Mouse (Mus musculus) frontal cortex, adult (tissue): ENCODE data around the gene Fndc8.
"Not testable (repeated sequence)": the region's sequence is repeated elsewhere in the genome, so short reads cannot be mapped to it uniquely, and the experiment has no call there.

Source experiments
- ATAC-seq: cut with Nextera tagmentation; 2 replicates; pipeline ENCODE4 v1.9.2; 2017; ENCODE audit warnings: mild to moderate bottlenecking, moderate library complexity, mixed read lengths; ENCODE audit not compliant: low TSS enrichment

Fndc8 gene

GRCm38 (mm10) chr11:82910679-82911389 is 18.9 kb downstream of the Fndc8 start:
- no peak for ATAC-seq

DNA sequence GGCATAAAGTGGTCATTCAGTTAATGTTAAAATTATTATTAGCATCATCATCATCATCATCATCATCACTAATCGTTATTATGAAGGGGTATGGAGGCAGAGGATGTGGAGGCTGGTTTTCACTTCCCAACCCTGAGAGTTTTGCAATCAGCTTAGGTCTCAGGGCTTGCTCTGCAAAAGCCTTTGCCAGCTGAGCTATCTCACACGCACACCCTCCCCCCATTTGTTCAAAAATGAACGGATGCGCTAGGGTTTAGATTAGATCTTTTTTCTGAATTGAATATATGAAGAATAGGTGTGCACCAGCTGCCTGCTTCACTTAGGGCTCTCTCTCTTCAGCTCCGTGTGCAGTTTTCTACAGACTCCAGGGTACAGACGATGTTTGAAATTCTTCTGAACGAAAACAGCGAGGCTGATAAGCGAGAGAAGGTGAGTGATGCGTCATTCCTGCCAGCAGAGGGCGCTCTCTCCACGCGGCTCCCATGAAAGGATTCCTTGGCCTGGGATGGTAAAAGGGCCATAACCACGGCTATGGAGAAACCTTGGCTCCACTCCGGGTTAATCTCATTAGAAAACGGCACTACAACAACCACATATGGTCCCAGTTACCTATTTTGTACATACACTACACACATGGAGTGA is 22.9 kb downstream of the Fndc8 start:
- peak; percentile 96 for ATAC-seq

DNA sequence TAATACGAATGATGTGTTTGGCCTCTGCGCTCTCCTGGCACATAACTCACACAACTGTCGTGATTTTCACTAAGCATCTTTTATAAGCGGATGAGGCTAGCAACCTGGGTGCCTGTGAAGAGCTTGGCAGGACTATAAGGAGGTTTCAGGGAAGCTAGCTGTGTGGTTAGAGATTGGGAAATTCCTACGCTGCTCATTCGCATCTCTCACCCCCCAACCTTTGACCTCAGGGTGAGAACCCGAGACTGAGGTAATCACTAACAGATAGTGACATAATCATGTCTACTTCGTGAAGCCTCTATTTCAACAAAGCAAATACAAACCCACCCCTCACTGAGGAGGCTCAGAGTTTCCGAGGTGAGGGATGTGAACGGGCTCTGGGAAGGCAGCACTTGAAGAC is 28.8 kb downstream of the Fndc8 start:
- no peak for ATAC-seq

GRCm38 (mm10) chr11:82921691-82922090 is 29.8 kb downstream of the Fndc8 start:
- no peak for ATAC-seq

DNA sequence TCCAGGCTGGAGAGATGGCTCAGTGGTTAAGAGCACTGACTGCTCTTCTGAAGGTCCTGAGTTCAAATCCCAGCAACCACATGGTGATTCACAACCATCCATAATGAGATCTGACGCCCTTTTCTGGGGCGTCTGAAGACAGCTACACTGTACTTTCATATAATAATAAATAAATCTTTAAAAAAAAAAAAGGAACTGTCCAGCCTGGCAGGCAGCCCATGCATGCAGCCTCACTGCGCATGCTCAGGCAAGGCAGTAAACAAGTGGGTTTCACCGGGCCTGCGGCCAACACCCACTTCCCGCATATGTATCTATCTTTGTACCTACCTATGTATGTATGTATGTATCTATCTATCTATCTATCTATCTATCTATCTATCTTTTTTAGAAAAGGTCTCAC is 32.0 kb downstream of the Fndc8 start:
- ATAC-seq: not testable (repeated sequence)

- no peak for ATAC-seq
Measured at GRCm38 (mm10) chr11:82928897-82929632, 37.1 kb downstream of the Fndc8 start.

DNA sequence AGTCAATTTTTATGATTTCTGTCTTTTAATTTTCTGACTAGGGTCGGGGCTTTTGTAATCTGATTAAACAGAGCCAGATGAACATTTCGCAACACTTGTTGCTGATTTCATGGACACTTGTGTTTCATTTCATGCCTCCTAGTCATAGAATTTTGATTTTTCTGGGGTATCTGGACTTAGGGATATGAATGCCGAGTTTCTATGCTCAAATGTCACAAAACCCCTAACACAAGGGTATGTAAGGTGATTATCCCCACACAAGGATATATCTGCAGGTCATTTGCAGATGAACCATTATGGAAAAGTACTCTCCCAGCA is 37.7 kb downstream of the Fndc8 start:
- no peak for ATAC-seq

DNA sequence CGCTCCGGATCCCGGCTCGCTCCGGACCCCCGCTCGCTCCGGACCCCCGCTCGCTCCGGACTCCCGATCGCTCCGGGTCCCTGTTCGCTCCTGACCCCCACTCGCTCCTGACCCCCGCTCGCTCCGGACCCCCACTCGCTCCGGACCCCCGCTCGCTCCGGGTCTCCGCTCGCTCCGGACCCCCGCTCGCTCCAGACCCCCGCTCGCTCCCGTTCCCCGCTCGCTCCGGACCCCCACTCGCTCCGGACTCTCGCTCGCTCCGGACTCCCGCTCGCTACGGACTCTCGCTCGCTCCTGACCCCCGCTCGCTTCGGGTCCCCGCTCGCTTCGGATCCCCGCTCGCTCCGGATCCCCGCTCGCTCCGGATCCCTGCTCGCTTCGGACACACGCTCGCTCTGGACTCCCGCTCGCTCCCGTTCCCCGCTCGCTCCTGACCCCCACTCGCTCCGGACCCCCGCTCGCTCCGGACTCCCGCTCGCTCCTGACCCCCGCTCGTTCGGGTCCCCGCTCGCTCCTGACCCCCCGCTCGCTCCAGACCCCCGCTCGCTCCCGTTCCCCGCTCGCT is 38.5 kb downstream of the Fndc8 start:
- ATAC-seq: not testable (repeated sequence)

DNA sequence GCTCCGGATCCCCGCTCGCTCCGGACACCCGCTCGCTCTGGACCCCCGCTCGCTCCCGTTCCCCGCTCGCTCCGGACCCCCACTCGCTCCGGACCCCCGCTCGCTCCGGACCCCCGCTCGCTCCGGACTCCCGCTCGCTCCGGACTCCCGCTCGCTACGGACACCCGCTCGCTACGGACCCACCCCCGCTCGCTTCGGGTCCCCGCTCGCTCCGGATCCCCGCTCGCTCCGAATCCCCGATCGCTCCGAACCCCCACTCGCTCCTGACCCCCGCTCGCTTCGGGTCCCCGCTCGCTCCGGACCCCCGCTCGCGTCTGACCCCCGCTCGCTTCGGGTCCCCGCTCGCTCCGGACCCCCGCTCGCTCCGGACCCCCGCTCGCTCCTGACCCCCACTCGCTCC is 39.2 kb downstream of the Fndc8 start:
- ATAC-seq: not testable (repeated sequence)

DNA sequence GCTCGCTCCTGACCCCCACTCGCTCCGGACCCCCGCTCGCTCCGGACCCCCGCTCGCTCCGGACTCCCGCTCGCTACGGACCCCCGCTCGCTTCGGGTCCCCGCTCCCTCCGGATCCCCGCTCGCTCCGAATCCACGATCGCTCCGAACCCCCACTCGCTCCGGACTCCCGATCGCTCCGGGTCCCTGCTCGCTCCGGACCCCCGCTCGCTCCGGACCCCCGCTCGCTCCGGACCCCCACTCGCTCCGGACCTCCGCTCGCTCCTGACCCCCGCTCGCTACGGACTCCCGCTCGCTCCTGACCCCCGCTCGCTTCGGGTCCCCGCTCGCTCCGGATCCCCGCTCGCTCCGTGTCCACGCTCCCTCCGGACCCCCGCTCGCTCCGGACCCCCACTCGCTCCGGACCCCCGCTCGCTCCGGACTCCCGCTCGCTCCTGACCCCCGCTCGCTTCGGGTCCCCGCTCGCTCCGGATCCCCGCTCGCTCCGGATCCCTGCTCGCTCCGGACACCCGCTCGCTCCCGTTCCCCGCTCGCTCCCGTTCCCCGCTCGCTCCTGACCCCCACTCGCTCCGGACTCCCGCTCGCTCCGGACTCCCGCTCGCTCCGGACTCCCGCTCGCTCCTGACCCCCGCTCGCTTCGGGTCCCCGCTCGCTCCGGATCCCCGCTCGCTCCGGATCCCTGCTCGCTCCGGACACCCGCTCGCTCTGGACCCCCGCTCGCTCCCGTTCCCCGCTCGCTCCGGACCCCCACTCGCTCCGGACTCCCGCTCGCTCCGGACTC is 39.9 kb downstream of the Fndc8 start:
- not testable (repeated sequence) for ATAC-seq

DNA sequence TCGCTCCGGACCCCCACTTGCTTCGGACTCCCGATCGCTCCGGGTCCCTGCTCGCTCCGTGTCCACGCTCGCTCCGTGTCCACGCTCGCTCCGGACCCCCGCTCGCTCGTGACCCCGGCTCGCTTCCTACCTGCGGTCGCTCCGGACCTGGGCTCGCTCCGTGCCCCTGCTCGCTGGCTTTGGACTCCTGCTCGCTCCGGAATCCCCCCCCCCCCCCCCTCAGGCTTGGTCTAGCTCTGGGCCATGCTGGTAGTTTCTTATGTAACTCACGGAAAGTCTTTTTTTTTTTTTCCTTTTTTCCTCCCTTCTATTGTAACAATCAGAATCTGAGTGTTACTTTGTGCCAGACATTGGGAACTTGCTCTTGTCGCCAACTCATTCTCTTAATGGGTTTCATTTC is 41.3 kb downstream of the Fndc8 start:
- ATAC-seq: no peak

DNA sequence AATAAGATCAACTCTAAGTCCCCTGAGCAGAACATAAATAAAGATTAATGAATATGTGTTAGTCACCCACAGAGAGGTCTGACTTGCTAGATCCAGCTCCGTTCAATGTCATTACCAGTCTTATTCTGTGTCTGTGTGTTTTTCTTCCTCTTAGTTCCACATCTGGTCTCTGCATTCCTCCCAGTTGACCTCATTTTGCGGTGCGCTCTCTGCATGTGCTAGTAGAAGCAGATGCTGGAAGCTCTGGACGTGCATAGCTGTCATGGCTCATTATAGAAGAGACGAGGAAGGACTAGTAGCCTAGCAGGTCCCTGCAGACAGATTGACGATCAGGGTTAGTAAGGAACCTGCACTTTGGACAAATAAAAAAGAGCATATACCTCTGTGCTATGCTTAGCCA is 51.4 kb downstream of the Fndc8 start:
- ATAC-seq: no peak

DNA sequence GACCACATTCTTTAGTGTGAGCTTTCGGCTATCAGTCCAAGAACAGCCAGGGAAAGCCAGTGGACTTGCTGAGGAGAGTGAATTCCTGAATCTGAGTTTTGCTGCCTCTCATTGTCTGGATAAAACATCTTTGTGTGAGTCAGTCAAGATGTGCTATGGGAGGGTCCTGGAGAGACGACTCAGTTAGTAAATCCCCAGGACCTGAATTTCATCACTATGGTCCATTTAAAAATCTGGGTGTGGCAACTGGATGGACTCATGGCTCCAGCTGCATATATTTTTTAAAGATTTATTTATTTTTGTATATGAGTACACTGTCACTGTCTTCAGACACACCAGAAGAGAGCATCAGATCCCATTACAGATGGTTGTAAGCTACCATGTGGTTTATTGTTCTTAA is 53.7 kb downstream of the Fndc8 start:
- no peak for ATAC-seq

DNA sequence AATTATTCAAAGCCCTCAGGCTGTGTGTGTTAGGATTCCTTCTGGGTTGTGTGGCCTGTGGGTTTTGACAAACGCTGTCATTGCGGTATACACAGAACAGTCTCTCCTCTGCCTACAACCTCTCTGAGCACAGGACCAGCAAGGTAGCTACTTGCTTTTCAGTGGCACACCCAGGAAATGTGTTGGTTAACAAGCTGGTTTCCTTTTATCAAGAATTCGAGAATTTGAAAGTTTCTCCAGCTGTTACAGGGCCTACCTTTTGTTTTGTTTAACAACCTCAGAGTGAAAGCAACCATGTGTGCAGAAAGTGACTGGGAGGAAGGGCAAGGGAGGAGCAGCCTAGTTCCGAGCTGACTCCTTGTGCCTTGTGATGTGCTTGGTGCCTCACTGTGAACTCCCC is 55.5 kb downstream of the Fndc8 start:
- no peak for ATAC-seq

- no peak for ATAC-seq
Measured at GRCm38 (mm10) chr11:82949036-82949435, 57.1 kb downstream of the Fndc8 start.
